Mouse (Mus musculus) urinary bladder, postnatal 14 days (tissue): ENCODE measurements at regions not wholly inside any gene's neighbourhood (a gene's known extent, or its start where the extent isn't known, plus 50 kb on each side); places are given as distances from the start of the nearest gene placed in this dataset.

Experiments used
- DNase-seq: peaks from one replicate; pipeline ENCODE4 v3.0.0; 2021; ENCODE audit warnings: low spot score

- no peak for DNase-seq
These were observed 160.2 kb upstream of the Jmjd1c start for GRCm38 (mm10) chr10:66935731-66936130.

- no peak for DNase-seq
These were observed 158.8 kb upstream of the Jmjd1c start for GRCm38 (mm10) chr10:66937116-66937515.

- no peak for DNase-seq
These were observed 155.6 kb upstream of the Jmjd1c start for GRCm38 (mm10) chr10:66940368-66940767.

GRCm38 (mm10) chr10:66940922-66941321 lies 155.0 kb upstream of the Jmjd1c start:
- no peak for DNase-seq

GRCm38 (mm10) chr10:66941974-66942373 lies 154.0 kb upstream of the Jmjd1c start:
- no peak for DNase-seq

- DNase-seq: no peak
These were observed 152.1 kb upstream of the Jmjd1c start for GRCm38 (mm10) chr10:66943875-66944274.

GRCm38 (mm10) chr10:66946161-66946560 lies 149.8 kb upstream of the Jmjd1c start:
- DNase-seq: peak; percentile 37

GRCm38 (mm10) chr10:66948329-66948728 lies 147.6 kb upstream of the Jmjd1c start:
- no peak for DNase-seq

GRCm38 (mm10) chr10:66950441-66950840 lies 145.5 kb upstream of the Jmjd1c start:
- no peak for DNase-seq

GRCm38 (mm10) chr10:66951231-66951822 lies 144.6 kb upstream of the Jmjd1c start:
- DNase-seq: no peak

GRCm38 (mm10) chr10:66951935-66952334 lies 144.0 kb upstream of the Jmjd1c start:
- DNase-seq: no peak

GRCm38 (mm10) chr10:66953248-66953975 lies 142.5 kb upstream of the Jmjd1c start:
- DNase-seq: peak; percentile 27

- DNase-seq: no peak
These were observed 141.9 kb upstream of the Jmjd1c start for GRCm38 (mm10) chr10:66953976-66954505.

GRCm38 (mm10) chr10:66955430-66955829 lies 140.5 kb upstream of the Jmjd1c start:
- no peak for DNase-seq

GRCm38 (mm10) chr10:66956619-66957018 lies 139.3 kb upstream of the Jmjd1c start:
- no peak for DNase-seq

- no peak for DNase-seq
These were observed 138.6 kb upstream of the Jmjd1c start for GRCm38 (mm10) chr10:66957373-66957772.
